Mouse (Mus musculus) ES-Bruce4 (cell line): ENCODE results near the gene Ltf. TPM values are rescaled to one million over a fixed set of nuclear protein-coding genes. Genes with fewer than 3 reads are reported as not detected.
A peak's percentile ranks its signal among the peaks of the same experiment; 100 is the strongest.

Experiments
- H3K27ac ChIP-seq: 2 replicates; pipeline ENCODE4 v1.5.1; 2012; ENCODE audit warnings: low read length, inconsistent platforms; ENCODE audit not compliant: insufficient read depth
- H3K27me3 ChIP-seq: 2 replicates; pipeline ENCODE4 v1.6.1; 2012; ENCODE audit warnings: mild to moderate bottlenecking, low read length, inconsistent platforms; ENCODE audit not compliant: control insufficient read depth, poor library complexity, insufficient read depth, severe bottlenecking
- H3K36me3 ChIP-seq: 2 replicates; pipeline ENCODE4 v1.6.1; 2012; ENCODE audit warnings: inconsistent platforms, mild to moderate bottlenecking, low read length, moderate library complexity; ENCODE audit not compliant: control insufficient read depth, poor library complexity, insufficient read depth, severe bottlenecking
- H3K4me1 ChIP-seq: one replicate; pipeline ENCODE4 v1.8.1; 2011; ENCODE audit warnings: low read length; ENCODE audit not compliant: control insufficient read depth, insufficient read depth
- H3K4me3 ChIP-seq: 2 replicates; pipeline ENCODE4 v1.5.1; 2011; ENCODE audit warnings: low read depth, mild to moderate bottlenecking, low read length
- H3K9ac ChIP-seq: 2 replicates; pipeline ENCODE4 v1.6.1; 2012; ENCODE audit warnings: low read depth, mild to moderate bottlenecking, inconsistent platforms; ENCODE audit not compliant: poor library complexity, severe bottlenecking
- H3K9me3 ChIP-seq: replicated peaks from 2 replicates; pipeline ENCODE4 v1.6.1; 2012; ENCODE audit warnings: mild to moderate bottlenecking, low read length, inconsistent platforms; ENCODE audit not compliant: control insufficient read depth, poor library complexity, insufficient read depth, severe bottlenecking
- CTCF ChIP-seq: IDR thresholded peaks from one replicate; pipeline ENCODE4 v1.8.1; 2011; ENCODE audit warnings: low read depth, low read length
- EP300 ChIP-seq: IDR thresholded peaks from 2 replicates; pipeline ENCODE4 v1.6.1; 2011; ENCODE audit warnings: low read depth, low read length; ENCODE audit not compliant: insufficient read depth
- POLR2A ChIP-seq: IDR thresholded peaks from one replicate; pipeline ENCODE4 v1.8.1; 2011; ENCODE audit warnings: low read length; ENCODE audit not compliant: insufficient read depth
- polyA plus RNA-seq: library from polyadenylated mRNA; stranded (reverse); fragments of >200 nt; gene quantifications from 2 replicates; pipeline ENCODE4 v1.2.4, GENCODE M21; 2011; ENCODE audit warnings: low read depth; ENCODE audit not compliant: missing spikeins, insufficient read depth, insufficient read length

Gene Ltf
- polyA plus RNA-seq, 1 experiment = not detected

DNA sequence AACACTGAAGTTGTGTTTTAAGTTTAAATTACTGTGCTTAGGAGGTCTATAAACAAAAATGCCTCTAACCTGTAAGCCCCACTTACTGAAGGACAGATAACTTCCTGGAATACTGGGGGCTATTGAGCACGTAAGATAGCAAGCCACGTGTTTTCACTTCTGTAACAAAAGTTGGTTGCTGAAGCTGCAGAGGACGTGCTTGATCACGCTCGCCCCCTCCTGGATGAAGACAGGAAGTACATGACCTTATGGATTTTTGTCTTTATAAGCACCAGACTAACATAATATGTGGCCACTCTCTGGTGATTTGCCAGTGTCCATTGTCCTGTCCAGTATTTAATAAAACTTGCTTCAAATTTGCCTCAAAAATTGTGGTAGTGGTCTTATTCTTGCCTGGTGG, 58.7 kb downstream of the Ltf start:
- TF ChIP-seq CTCF = peak; percentile 70
- TF ChIP-seq EP300 = no peak
- Histone ChIP-seq H3K9ac (no peak overlapping the region), H3K27ac (no peak overlapping the region), H3K9me3 (peaks cover 5% of the 10 kb centered on the region), H3K36me3 (no peaks in the 10 kb centered on the region), H3K4me3 (no peak overlapping the region), H3K27me3 (no peaks in the 10 kb centered on the region), H3K4me1 (no peaks in the 10 kb centered on the region)

- Histone ChIP-seq H3K27ac (no peak overlapping the region), H3K27me3 (no peaks in the 10 kb centered on the region), H3K9me3 (no peaks in the 10 kb centered on the region), H3K4me1 (no peaks in the 10 kb centered on the region), H3K4me3 (no peak overlapping the region), H3K9ac (no peak overlapping the region), H3K36me3 (no peaks in the 10 kb centered on the region)
- TF ChIP-seq POLR2A (no peak), EP300 (no peak), CTCF (no peak)
These were observed 61.7 kb downstream of the Ltf start for GRCm38 (mm10) chr9:111080801-111081200.

DNA sequence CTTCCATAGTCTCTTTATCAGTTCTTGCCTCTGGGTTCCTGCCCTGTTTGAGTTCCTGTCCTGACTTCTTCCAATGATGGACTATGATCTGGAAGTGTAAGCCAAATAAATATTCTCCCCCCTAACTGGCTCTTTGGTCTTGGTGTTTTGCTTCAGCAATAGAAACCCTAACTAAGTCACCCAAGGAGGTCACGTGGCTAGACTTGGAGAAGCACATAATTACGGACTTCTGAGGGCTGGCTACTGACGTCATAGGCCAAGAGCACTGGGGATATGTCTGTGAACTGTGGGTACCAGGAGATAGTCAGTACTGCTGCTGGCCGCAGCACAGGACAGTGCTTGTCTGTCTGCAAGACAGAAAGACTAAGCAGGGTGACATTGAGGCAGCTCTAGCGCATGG, 62.7 kb downstream of the Ltf start:
- H3K9me3 ChIP-seq = no peaks in the 10 kb centered on the region
- no peak overlapping the region for H3K27ac ChIP-seq
- TF ChIP-seq CTCF (no peak), EP300 (no peak), POLR2A (no peak)
- H3K36me3 ChIP-seq = no peaks in the 10 kb centered on the region
- H3K9ac ChIP-seq = no peak overlapping the region
- H3K27me3 ChIP-seq = no peaks in the 10 kb centered on the region
- no peaks in the 10 kb centered on the region for H3K4me1 ChIP-seq
- no peak overlapping the region for H3K4me3 ChIP-seq

- Histone ChIP-seq H3K4me3 (no peak overlapping the region), H3K9ac (no peak overlapping the region), H3K4me1 (peaks cover 6% of the 10 kb centered on the region), H3K27me3 (no peaks in the 10 kb centered on the region), H3K9me3 (no peaks in the 10 kb centered on the region), H3K27ac (no peak overlapping the region), H3K36me3 (no peaks in the 10 kb centered on the region)
- no peak for TF ChIP-seq CTCF
- TF ChIP-seq EP300 = no peak
- no peak for TF ChIP-seq POLR2A
These were observed 66.3 kb downstream of the Ltf start for GRCm38 (mm10) chr9:111085329-111085728.

GRCm38 (mm10) chr9:111086137-111086536, 67.1 kb downstream of the Ltf start:
- H3K9ac ChIP-seq = no peak overlapping the region
- no peak overlapping the region for H3K27ac ChIP-seq
- no peak overlapping the region for H3K4me3 ChIP-seq
- peaks cover 6% of the 10 kb centered on the region for H3K4me1 ChIP-seq
- H3K27me3 ChIP-seq = no peaks in the 10 kb centered on the region
- H3K9me3 ChIP-seq = no peaks in the 10 kb centered on the region
- H3K36me3 ChIP-seq = no peaks in the 10 kb centered on the region
- TF ChIP-seq CTCF (no peak), POLR2A (no peak), EP300 (no peak)

DNA sequence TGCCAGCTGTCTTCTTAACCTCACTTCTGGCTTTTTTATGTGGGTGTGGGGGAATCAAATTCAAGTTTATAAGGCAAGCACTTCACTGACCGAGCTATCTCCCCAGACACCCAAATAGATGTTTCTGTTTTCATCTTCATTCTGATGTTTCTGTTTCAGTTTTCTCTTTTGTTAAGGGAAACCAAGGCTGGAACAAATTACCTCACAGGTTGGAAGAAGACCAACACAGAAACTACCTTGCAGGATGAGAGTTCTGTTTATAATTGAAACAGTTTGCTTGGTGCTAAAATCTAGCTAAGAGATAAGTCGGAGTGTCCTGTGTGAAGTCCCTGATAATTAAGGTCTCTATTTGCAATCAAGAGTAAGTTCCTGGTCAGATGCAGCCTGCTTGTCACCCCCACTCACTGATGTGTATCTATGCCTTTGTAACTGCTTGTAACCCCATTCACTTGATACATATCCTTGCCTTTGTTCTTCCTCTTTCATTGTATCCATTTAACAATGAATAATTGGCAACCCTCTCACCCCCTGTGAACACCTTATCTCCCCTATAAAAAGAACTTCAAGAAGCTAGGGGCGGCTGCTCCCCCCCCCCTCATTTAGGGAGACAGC, 68.0 kb downstream of the Ltf start:
- H3K4me3 ChIP-seq = no peak overlapping the region
- H3K36me3 ChIP-seq = no peaks in the 10 kb centered on the region
- H3K27ac ChIP-seq = no peak overlapping the region
- no peaks in the 10 kb centered on the region for H3K27me3 ChIP-seq
- peaks cover 6% of the 10 kb centered on the region for H3K4me1 ChIP-seq
- no peaks in the 10 kb centered on the region for H3K9me3 ChIP-seq
- TF ChIP-seq POLR2A = no peak
- TF ChIP-seq CTCF = no peak
- no peak overlapping the region for H3K9ac ChIP-seq
